Mouse (Mus musculus) myocyte (in vitro differentiated cells): ENCODE measurements around the gene Il10.

ENCODE experiments used
- E2F4 ChIP-seq: IDR thresholded peaks from one replicate; pipeline ENCODE4 v1.6.1; 2011; ENCODE audit warnings: mild to moderate bottlenecking, control low read depth, moderate library complexity; ENCODE audit not compliant: insufficient read depth
- MAX ChIP-seq: IDR thresholded peaks from one replicate; pipeline ENCODE4 v1.6.1; 2011; ENCODE audit warnings: low read depth, mild to moderate bottlenecking, control low read depth
- MYOD1 ChIP-seq, 3 experiments: IDR thresholded peaks; one replicate each; pipeline ENCODE4 v1.6.1; 2011; ENCODE audit warnings: control low read depth in 2 of 3, low read depth in 2 of 3, mild to moderate bottlenecking in 2 of 3, moderate library complexity in 1 of 3; ENCODE audit not compliant: insufficient read length in 2 of 3, control insufficient read depth in 1 of 3
- MYOG ChIP-seq, 3 experiments: IDR thresholded peaks; one replicate each; pipeline ENCODE4 v1.6.1; 2011; ENCODE audit warnings: control low read depth in 2 of 3, low read depth in 2 of 3, mild to moderate bottlenecking in 2 of 3; ENCODE audit not compliant: insufficient read length in 2 of 3, control insufficient read depth in 1 of 3, insufficient read depth in 1 of 3
- POLR2A ChIP-seq: IDR thresholded peaks from one replicate; pipeline ENCODE4 v1.6.1; 2011; ENCODE audit warnings: low read depth, mild to moderate bottlenecking, control low read depth, moderate library complexity; ENCODE audit not compliant: insufficient read length
- TCF12 ChIP-seq: IDR thresholded peaks from one replicate; pipeline ENCODE4 v1.6.1; 2011; ENCODE audit warnings: mild to moderate bottlenecking, control low read depth; ENCODE audit not compliant: poor library complexity, insufficient read depth, severe bottlenecking
- USF1 ChIP-seq: IDR thresholded peaks from one replicate; pipeline ENCODE4 v1.6.1; 2011; ENCODE audit warnings: low read depth, mild to moderate bottlenecking, control low read depth, moderate library complexity

- TF ChIP-seq POLR2A (no peak), MAX (no peak), MYOD1 (IDR thresholded peaks at IDR 0.05; ENCODE audit: control insufficient read depth in 1 of 3, insufficient read length in 2 of 3, low read depth in 2 of 3) (no peak), USF1 (no peak), E2F4 (no peak), TCF12 (no peak), MYOG (IDR thresholded peaks at IDR 0.05; ENCODE audit: control insufficient read depth in 1 of 3, insufficient read depth in 1 of 3, insufficient read length in 2 of 3, low read depth in 2 of 3) (no peak)
Observed at GRCm38 (mm10) chr1:131012494-131012893, 7.2 kb upstream of the Il10 start.
